Mouse (Mus musculus) hindlimb bud, embryonic 11.5 days (tissue): ENCODE measurements around the gene Gm4631.
"Not testable (repeated sequence)": the region's sequence is repeated elsewhere in the genome, so short reads cannot be mapped to it uniquely, and the experiment has no call there.

ENCODE experiments used
- DNase-seq: peaks from one replicate; pipeline ENCODE4 v3.0.0-alpha.2; 2012; ENCODE audit warnings: low read depth, low spot score; ENCODE audit errors: extremely low spot score

Gm4631 gene

GRCm38 (mm10) chr2:175338097-175338496, at the start of gene Gm4631:
TSS of gene Gm4631 (minus strand) at chr2:175338197.
- not testable (repeated sequence) for DNase-seq

- DNase-seq = not testable (repeated sequence)
Measured at GRCm38 (mm10) chr2:175372136-175372535, 34.1 kb upstream of the Gm4631 start, which contains the start of gene Zfp968. TSS of gene Zfp968 (plus strand) at chr2:175372436.

DNA sequence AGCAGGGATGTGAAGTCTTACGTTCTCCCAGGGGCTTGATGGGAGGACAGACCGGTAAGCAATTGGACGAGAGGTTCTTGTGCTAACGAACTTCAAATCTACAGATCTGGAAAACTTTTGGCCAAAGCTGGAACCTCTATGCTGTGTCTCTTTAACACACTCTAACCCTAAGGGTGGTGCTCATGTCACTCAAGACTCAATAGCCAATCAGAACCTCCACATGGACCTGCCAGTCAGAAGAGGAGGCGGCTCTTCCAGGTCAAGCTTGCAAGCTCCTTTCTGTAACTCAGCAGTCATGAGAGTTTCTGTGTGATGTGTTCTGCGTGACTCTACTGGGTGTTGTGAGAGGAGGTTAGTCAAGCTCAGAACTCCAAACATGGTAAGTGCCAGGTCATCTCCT, 63.2 kb downstream of the Gm4631 start, which contains the start of gene Gm14440:
Gene Gm14440, plus strand, starts transcription at position 301 of the 400 bp plus-strand sequence.
- DNase-seq = not testable (repeated sequence)
